Mouse (Mus musculus) G1E-ER4 (cell line): ENCODE results near the gene Fbxo2. TPM values are rescaled to one million over a fixed set of nuclear protein-coding genes. Genes with fewer than 3 reads are reported as not detected.

Source experiments
- GATA1 ChIP-seq: IDR thresholded peaks from one replicate; pipeline ENCODE4 v1.8.0; 2012; ENCODE audit warnings: low read length, inconsistent platforms
- polyA plus RNA-seq: library from polyadenylated mRNA; stranded (reverse); fragments of >175 nt; gene quantifications from 2 replicates; pipeline ENCODE4 v1.2.3, GENCODE M21; 2012

The Fbxo2 gene
- polyA plus RNA-seq, 1 experiment: 0.86 TPM

DNA sequence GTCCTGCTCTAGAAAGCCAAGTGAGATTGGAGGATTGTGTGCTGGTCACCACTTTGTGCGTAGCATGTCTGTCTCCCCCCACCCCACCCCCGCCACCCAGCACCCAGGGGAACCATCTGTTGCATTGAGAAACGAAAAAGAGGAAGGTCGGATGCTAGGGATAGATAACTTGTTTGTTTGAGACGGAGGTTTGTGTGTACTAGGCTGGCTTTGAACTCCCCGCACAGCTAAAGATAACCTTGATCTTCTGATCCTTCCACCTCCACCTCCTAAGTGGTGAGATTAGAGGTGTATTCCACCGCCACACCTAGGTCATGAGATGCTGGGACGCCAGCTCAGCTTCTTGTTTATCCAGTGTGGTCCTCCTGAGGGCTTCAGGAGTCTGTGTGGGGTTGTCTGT lies 25.4 kb upstream of the Fbxo2 start:
- TF ChIP-seq GATA1: no peak

DNA sequence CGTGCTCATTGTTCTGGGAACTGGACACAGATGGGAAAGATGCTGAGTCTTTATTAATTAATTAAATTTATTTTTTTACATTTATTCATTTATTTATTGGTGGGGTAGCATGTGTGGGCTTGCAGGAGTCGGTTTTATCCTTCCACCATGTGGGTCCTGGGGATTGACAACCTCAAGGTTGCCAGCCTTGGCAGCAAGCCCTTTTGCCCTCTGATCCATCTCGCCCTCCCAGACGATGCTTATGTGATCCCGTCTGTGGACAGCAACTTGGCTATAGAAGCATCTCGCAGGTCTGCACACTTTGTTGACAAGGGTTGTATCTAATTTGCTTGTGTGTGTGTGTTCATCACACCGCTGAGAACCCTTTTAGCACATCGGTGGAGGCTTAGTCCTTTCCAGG lies 22.9 kb upstream of the Fbxo2 start:
- no peak for TF ChIP-seq GATA1

DNA sequence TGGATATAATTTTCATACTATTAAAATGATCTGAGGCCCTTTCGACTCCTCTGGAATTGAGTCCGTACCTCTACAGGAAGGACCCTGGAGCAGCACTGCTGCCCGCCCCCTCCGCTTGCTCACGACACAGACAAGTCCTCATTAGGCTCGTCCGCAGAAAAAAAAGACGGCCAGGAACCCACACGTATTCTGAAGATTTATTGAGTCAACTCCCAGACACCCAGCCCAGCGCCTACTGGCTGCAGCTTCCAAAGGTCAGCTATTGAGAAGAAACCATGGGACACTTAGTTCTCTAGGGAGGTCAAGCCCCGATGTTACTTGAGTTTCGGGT lies 20.7 kb upstream of the Fbxo2 start:
- no peak for TF ChIP-seq GATA1

DNA sequence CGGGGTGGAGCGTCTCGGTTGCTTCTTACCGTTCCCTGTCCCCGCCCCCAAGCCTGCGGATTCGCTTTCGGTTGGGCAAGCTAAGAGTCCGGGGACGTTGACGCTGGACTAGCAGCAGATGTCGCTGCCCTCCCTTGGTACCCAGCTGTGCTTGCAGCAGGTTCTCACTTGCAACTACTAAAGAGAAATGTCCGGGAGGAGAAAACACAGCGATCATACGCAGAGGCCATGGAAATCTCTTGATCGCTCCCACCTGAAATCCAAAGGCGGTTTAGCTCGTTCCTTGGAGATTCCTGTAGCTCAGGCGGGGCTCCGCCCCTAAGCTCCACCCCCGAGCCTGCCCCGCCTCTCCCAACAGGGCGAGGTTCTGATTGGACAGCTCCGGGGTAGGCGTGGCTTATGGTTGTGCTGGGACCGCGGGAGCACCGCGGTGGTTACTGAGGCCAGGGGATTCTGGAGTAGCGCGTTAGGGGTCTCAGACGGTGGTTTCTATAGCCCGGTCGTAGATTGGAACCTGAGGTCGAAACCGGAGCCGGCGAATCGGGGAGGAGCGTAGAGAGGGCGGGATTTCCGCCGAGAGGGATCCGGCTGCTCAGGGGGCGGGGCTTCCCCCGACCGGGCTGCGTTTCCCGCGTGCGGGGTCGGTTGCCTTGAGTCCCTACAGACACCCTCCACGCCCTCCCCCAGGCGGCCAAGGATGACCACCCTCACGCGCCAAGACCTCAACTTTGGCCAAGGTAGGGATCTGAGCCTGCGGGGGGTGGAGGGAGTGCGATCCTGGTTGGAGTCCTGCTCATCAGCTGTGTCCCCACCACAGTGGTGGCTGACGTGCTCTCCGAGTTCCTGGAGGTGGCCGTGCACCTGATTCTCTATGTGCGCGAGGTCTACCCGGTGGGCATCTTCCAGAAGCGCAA lies 20.1 kb upstream of the Fbxo2 start:
- TF ChIP-seq GATA1: no peak

DNA sequence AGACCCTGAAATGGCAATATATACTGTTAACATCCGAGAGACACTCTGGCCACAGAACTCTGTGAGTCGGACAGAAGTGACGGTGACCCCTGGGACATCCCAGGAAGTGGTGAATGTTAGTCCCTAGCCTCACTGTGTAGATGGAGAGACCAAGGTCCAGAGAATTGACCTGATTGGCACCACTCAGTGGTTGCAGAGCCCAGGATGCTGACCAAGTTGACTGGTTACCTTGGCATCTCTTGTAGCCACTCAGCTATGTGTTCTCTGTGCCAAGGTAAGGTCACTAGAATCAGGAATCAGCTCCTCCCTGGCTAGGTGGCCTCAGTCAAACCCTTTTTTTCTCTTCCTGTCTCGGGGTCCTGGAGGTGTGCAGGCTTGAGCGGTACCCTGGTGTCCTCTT lies 16.7 kb upstream of the Fbxo2 start:
- TF ChIP-seq GATA1: no peak

DNA sequence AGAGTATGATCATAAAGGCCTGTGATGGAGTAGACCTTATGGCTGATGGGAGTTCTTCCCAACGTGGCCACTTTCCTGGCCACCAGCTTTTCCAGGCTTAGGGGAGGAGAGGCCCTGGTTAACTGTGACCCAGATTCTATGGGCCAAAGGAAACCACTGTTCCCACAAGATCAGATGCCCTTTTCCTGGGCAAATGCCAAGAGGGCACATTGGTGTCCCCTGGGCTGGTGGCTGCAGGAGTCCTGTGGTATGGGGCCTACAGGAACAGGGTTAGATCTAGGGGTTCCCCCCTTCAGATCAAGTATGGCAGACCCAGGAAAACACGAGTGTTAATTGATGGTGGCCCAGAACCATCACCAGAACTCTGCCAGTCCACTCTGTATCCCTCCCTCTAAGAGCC lies 12.7 kb upstream of the Fbxo2 start:
- TF ChIP-seq GATA1: no peak

DNA sequence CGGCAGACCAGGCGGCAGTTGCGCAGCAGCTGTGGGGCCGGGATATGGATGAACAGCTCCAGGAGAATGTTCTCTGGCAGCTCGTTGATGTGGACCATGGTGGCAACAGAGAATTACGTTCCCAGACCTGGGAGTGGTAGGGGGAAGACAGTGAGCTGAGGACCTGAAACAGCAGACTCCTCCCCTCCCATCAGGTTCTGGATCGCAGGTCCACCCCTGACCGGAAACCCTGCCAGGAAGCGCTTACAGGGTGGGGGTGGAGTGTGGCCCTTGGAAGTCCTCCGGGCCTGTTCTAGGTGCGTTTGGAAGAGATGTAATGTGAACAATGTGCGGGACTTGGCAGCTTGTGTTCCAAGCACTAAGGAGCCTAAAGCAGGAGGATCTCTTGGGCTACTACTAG lies 10.9 kb upstream of the Fbxo2 start:
- no peak for TF ChIP-seq GATA1

DNA sequence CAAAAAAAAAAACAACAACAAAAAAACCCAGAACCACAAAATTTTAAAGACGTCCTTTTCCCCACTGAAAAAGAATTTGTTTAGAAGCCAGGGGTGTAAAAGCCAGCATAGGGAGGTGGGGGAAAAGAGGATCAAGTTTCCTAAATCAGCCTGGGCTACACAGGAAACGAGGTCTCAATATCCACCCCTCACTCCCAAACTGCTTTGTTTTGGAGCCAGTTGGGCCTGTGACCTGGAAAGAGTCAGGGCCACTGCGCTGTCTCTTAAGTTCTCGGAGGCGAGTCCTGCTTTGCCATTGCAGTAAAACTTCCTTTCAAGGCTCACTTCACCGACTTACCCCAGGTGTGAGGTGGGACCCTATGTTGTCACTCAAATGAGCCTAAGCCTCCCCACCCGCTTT lies 10.2 kb upstream of the Fbxo2 start:
- no peak for TF ChIP-seq GATA1

DNA sequence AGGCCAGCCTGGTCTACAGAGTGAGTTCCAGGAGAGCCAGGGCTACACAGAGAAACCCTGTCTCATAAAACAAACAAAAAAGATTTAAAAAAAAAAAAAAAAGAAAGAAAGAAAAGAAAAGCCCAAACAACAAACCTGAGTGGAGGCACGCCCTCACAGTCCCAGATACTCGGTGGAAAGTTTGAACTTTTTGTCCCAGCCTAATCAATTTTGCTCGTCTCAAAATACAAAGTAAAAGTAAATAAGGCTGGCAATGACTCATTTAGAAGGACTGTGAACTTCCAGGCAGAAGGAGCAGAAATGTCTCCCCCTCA lies 9.5 kb upstream of the Fbxo2 start:
- TF ChIP-seq GATA1: no peak

DNA sequence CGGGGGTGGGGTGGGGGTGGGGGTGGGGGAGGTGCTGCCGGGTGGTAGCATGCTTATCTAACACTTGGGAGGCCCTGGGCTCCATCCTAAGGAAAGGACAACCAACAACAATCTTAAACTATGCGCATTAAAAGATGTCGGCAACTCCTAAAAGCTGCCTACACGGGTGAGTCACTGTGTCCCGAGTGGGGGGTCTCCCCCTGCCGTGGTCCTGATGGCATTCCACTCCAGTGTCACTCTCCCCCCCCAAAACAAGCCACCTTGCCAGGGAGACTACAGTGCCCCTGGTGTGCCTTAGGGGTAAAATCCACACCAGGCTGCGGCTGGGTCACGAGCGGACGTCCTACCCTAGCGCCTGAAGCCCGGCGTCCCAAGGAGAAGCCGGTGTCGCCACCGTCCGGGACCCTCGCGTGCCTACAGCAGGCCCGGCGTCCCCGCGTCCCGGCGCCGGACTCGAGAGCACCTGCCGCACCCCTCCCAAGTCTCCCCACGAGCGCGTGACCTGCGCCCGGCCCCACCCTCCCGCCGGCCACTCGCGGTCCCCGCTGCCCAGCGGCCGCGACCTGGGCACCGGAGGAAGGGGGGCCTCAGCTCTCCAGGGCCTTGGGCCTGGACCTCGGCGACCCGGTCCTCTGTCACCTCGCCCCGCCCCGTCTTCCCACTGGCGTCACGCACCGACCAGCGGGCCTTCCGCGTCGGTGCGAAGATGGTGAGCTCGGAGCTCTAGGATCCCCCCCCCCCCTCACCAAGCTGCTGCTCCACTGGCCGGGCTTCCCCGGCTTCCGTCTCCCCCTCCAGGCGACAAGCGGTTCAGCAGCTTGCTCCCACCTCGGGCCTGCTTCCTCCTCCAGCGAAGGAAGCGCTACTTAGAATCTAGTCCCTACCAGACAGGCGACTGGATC lies 8.9 kb upstream of the Fbxo2 start, which contains the start of gene Fbxo6:
TSS of gene Fbxo6 (minus strand) at position 874 of the 902 bp plus-strand sequence.
- no peak for TF ChIP-seq GATA1

DNA sequence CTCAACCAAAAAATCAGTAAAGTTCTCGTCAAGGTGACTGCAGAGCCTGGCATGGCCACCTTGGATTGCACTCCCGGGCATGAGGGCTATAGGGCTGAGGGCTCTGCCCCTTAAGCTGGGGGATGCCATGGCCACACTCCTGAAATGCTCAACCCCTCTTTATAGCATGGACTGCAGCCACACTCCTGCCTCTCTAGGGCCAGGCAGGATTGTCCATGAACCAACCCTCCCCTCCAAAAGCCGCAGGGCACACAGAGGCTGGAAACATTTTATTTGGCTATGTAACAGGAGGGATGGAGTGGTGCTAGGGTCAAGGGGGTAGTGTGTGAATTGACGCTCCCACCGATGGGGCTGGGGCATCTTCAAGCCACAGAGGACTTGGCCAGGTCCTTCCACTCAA lies 7.9 kb upstream of the Fbxo2 start:
- TF ChIP-seq GATA1: no peak

DNA sequence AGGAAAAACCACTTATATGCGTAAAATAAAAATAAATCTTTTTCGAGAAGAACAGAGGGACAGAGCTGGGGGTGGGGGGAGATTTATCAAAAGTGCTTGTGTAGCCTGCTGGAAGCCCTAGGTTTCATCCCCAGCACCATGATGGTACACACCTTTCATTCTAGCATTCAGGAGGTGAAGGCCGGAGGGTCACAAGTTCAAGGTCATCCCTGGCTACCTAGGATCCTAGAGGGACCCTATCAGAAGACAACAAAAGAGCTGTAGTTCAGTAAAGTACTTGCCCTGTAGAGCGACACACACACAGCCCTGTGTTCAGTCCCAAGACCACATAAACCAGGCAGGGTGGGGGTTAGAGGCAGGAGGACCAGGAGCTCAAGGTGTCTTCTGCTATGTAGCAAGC lies 6.4 kb upstream of the Fbxo2 start:
- no peak for TF ChIP-seq GATA1

DNA sequence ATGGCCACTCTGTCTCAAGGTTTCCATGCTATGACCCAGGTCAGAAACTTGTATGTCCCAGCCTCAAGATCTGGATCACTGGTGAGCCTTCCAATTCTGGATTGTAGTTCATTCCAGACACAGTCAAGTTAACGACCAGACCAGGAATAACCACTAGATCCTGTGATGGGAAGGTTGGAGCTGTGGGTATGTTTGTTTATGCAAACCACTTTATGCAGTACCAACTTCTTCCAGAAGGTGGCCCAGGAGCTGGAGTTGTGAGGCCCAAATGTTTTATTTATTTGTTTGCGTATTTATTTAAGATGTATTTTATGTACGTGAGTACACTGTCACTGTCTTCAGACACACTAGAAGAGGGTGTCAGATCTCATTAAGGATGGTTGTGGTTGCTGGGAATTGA lies 5.4 kb upstream of the Fbxo2 start:
- TF ChIP-seq GATA1: no peak

DNA sequence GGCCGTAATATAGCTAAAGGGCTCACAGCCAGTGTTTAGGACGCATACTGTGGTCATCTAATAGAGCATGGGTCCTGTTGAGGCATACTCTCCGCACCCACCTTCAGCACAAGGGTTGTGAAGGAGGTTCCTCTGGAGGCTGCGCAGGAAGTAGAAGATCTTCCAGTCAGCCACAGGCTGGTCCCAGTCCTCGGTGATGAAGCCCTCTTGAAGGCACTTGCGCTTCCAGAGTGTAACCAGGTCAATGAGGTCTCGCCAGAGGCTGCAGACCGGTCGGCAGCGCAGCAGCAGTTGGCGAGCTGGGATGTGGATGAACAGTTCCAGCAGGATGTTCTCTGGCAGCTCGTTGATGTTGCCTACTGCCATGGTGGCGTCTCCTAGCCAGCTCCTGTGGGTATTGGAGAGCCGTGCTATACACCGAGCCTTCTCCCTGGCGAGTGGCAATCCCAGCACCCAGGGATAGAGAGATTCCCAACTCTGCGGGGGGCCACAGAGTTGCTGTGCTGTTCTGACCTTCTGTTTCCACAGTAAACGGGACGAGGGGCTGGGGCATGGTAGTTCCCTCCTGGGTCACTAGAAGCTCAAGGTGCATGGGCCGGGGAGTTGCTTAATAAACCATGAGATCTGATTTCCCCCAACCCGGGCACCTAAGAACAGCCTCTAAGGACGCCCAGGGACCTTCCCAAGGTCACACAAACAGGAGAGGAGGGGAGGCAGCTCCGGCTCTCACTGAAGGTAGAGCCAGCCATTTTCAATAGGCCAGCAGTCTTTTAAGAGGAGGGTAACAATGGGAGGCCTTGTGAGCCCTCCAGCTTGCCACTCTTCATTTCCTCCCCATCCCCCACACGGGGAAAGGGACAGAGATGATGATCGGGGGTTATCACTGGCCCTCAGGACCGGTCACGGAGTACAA lies 1.7 kb upstream of the Fbxo2 start:
- TF ChIP-seq GATA1: no peak

DNA sequence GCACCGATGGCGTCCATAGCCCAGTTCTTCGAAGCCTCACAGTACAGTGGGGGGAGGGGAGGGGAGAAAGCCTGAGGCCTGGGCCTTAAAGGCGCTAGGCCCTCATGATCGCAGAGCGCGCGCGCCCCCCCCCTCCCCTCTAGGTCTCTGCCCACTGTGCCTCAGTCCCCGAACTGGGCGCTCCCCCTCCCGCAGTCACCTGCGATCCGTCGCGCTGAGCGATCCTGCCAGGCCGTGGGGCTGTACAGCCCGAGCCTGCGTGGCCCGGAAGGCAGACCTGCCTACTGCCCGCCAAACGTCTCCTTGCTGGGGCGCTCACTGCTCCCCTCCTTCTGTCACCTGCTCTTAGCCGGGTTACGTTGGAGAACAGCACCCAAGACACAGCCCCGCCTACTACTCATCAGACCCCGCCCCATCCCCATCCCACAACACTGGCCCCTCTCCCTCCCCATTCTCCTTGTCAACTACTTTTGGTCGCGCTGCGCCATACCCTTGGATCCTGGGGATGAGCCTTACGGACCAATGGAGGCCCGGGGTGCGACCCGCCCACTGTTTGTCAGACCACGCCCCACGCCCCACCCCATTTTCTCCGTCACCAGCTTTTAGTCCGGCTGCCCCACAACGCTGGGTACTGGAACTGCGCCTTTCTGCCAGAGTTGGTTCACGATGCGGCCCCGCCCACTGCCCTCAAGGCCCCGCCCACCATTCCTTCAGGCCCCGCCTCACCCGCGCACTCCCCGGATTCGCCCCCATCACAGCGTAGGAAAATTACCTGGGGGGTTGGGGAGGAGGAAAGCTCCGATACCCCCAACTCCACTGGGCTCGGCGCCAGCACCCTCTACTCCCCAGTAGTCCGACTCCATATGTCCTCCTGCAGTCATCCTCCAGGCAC lies 631 bp upstream of the Fbxo2 start:
- TF ChIP-seq GATA1: no peak
